Mouse (Mus musculus): ENCODE results near the gene Olfr1224-ps1. TPM values are rescaled to one million over a fixed set of nuclear protein-coding genes. Genes with fewer than 3 reads are reported as not detected.
"Not testable (repeated sequence)": the region's sequence is repeated elsewhere in the genome, so short reads cannot be mapped to it uniquely, and the experiment has no call there.

The Olfr1224-ps1 gene
- polyA plus RNA-seq (2012; ENCODE audit: insufficient read depth, insufficient read length, missing spikeins): not detected in 2 replicates

DNA sequence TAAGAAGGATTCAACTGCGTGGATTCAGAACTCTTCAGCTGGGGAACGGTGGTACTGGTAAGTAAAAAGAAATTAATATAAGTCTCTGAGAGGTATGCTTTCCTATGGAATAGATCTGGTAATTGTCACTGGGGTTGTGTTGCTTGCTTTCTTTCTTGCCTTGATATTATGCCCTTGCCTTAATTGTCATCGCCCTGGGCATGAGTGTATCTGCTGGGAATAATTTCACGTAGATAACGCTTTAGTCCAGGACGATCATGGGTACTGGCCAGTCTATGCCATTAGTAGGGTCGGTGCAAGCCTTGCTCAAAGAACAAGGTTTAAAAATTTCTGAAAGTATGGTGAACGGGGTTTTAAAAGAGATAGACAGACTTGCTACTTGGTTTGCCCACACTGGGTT lies at the start of gene Olfr1224-ps1:
TSS of gene Olfr1224-ps1 (minus strand) at position 101 of the 400 bp plus-strand sequence.
- H3K4me3 ChIP-seq (ENCODE audit: insufficient read depth, low read length); H3K27ac ChIP-seq (ENCODE audit: insufficient read depth, low read depth, low read length); H3K4me1 ChIP-seq (ENCODE audit: control insufficient read depth, insufficient read depth, low read length): not testable (repeated sequence)

DNA sequence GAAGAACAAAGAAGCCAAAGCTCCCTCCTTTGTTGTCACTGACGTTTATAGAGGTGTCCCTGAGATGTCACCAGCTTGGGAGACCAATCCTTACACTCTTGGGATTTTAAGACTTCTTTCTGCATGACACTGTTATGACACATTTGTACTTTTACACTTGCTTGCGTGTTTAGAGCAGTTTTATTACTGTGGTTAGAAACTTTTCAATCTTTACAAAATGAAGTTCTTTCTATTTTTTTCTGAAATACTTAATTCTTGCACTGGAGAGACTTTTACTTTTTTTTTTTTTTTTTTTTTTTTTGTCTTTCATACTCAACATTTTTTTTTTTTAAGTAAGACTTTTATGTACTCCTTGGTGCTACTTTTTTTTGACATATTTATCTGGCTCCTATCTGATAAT lies 36.1 kb upstream of the Olfr1224-ps1 start, which contains the start of gene Olfr1226:
TSS of gene Olfr1226 (minus strand) at position 101 of the 400 bp plus-strand sequence.
- Histone ChIP-seq H3K27ac (ENCODE audit: insufficient read depth, low read depth, low read length) (no peak within 1 kb of the TSS), H3K4me3 (ENCODE audit: insufficient read depth, low read length) (no peak within 1 kb of the TSS), H3K4me1 (ENCODE audit: control insufficient read depth, insufficient read depth, low read length) (peaks cover 9% of the 10 kb centered on the region)
- TF ChIP-seq POLR2A (IDR thresholded peaks at IDR 0.05; ENCODE audit: borderline replicate concordance, low read depth, low read length) (no peak), CTCF (IDR thresholded peaks at IDR 0.05; ENCODE audit: low read depth, low read length) (no peak)

- peak overlapping the region; percentile 95 for H3K27ac ChIP-seq (ENCODE audit: insufficient read depth, low read depth, low read length)
- peaks cover 9% of the 10 kb centered on the region for H3K4me1 ChIP-seq (ENCODE audit: control insufficient read depth, insufficient read depth, low read length)
- peak overlapping the region; percentile 30 for H3K4me3 ChIP-seq (ENCODE audit: insufficient read depth, low read length)
- TF ChIP-seq CTCF (IDR thresholded peaks at IDR 0.05; ENCODE audit: low read depth, low read length) (no peak), POLR2A (IDR thresholded peaks at IDR 0.05; ENCODE audit: borderline replicate concordance, low read depth, low read length) (no peak)
These were observed 32.6 kb upstream of the Olfr1224-ps1 start for GRCm38 (mm10) chr2:89196325-89196982.

- Histone ChIP-seq H3K4me3 (ENCODE audit: insufficient read depth, low read length) (no peak within 1 kb of the TSS), H3K27ac (ENCODE audit: insufficient read depth, low read depth, low read length) (no peak within 1 kb of the TSS), H3K4me1 (ENCODE audit: control insufficient read depth, insufficient read depth, low read length) (no peaks in the 10 kb centered on the region)
- TF ChIP-seq POLR2A (IDR thresholded peaks at IDR 0.05; ENCODE audit: borderline replicate concordance, low read depth, low read length): no peak
- no peak for TF ChIP-seq CTCF (IDR thresholded peaks at IDR 0.05; ENCODE audit: low read depth, low read length)
These were observed 10.7 kb upstream of the Olfr1224-ps1 start, which contains the start of gene Olfr1225 for GRCm38 (mm10) chr2:89174569-89174968. Gene Olfr1225 (minus strand): TSS chr2:89174669.

- not testable (repeated sequence) for H3K27ac ChIP-seq (ENCODE audit: insufficient read depth, low read depth, low read length); H3K4me1 ChIP-seq (ENCODE audit: control insufficient read depth, insufficient read depth, low read length); H3K4me3 ChIP-seq (ENCODE audit: insufficient read depth, low read length)
These were observed 820 bp upstream of the Olfr1224-ps1 start for GRCm38 (mm10) chr2:89164711-89165110.

DNA sequence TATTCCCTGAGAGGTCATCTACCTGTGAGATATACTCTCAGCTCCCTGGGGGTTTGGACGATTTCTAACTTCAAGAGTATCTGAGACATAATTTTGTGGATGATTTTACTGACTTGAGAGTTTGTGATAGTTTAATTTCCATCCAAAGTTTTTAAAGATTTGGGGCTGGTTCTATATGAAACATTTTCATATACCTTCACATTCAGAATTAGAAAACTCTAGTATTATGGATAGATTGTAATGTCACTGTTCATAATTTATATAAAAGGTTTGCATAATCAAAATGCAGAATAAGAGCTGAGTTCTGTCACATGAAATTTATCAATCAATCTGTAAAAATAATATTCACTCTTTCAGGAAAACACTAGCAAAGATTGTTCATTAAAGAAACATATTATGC lies 12.4 kb downstream of the Olfr1224-ps1 start, which contains the start of gene Olfr1223:
TSS of gene Olfr1223 (minus strand) at position 101 of the 400 bp plus-strand sequence.
- Histone ChIP-seq H3K4me1 (ENCODE audit: control insufficient read depth, insufficient read depth, low read length) (no peaks in the 10 kb centered on the region), H3K4me3 (ENCODE audit: insufficient read depth, low read length) (no peak within 1 kb of the TSS), H3K27ac (ENCODE audit: insufficient read depth, low read depth, low read length) (no peak within 1 kb of the TSS)
- TF ChIP-seq CTCF (IDR thresholded peaks at IDR 0.05; ENCODE audit: low read depth, low read length): no peak
- no peak for TF ChIP-seq POLR2A (IDR thresholded peaks at IDR 0.05; ENCODE audit: borderline replicate concordance, low read depth, low read length)

DNA sequence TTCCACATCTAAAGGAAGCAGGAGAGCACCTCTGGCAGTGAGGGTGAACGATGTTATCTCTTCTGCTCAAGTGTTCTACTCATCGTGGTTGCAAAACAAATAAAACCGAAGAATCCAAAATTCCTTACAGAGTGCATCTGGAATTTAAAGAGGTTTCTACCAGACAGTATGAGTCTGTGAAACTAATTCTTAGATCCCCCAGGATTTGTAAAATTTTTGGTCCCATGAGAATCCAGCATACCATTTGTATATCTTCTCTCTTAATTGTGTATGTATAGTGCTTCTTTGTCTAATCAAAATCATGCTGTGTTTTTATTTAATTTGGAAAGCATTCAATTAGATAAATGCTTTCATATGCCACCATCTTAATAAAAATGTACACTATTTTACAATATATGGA lies 30.9 kb downstream of the Olfr1224-ps1 start, which contains the start of gene Olfr1222:
TSS of gene Olfr1222 (minus strand) at position 101 of the 400 bp plus-strand sequence.
- Histone ChIP-seq H3K4me3 (ENCODE audit: insufficient read depth, low read length) (no peak within 1 kb of the TSS), H3K27ac (ENCODE audit: insufficient read depth, low read depth, low read length) (no peak within 1 kb of the TSS), H3K4me1 (ENCODE audit: control insufficient read depth, insufficient read depth, low read length) (peaks cover 6% of the 10 kb centered on the region)
- TF ChIP-seq POLR2A (IDR thresholded peaks at IDR 0.05; ENCODE audit: borderline replicate concordance, low read depth, low read length) (no peak), CTCF (IDR thresholded peaks at IDR 0.05; ENCODE audit: low read depth, low read length) (no peak)

GRCm38 (mm10) chr2:89117183-89117582 lies 46.7 kb downstream of the Olfr1224-ps1 start, which contains the start of gene Olfr1221:
Gene Olfr1221 (minus strand): TSS chr2:89117283.
- H3K4me3 ChIP-seq (ENCODE audit: insufficient read depth, low read length): no peak within 1 kb of the TSS
- TF ChIP-seq CTCF (IDR thresholded peaks at IDR 0.05; ENCODE audit: low read depth, low read length) (no peak), POLR2A (IDR thresholded peaks at IDR 0.05; ENCODE audit: borderline replicate concordance, low read depth, low read length) (no peak)
- peaks cover 2% of the 10 kb centered on the region for H3K4me1 ChIP-seq (ENCODE audit: control insufficient read depth, insufficient read depth, low read length)
- H3K27ac ChIP-seq (ENCODE audit: insufficient read depth, low read depth, low read length): peak within 1 kb of the TSS; percentile 58

DNA sequence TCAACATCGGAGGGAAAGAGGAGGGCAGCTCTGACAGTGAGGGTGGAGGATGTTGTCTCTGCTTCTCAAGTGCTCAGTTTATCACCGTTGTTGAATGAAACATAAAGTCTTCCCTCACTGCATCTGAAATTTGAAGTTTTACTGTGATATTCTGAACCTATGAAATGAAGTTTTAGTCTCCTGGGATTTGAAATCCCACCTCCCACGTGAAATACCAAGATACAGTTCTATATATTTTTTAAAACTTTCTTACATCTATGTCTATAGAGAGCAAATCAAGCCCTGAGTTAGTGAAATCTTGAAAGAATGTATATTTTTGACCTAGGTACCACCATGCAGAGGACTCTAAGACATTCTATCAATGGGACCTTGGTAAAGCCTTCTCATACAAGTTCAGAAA lies 57.2 kb downstream of the Olfr1224-ps1 start, which contains the start of gene Olfr1220:
TSS of gene Olfr1220 (minus strand) at position 101 of the 400 bp plus-strand sequence.
- TF ChIP-seq POLR2A (IDR thresholded peaks at IDR 0.05; ENCODE audit: borderline replicate concordance, low read depth, low read length) (no peak), CTCF (IDR thresholded peaks at IDR 0.05; ENCODE audit: low read depth, low read length) (no peak)
- no peaks in the 10 kb centered on the region for H3K4me1 ChIP-seq (ENCODE audit: control insufficient read depth, insufficient read depth, low read length)
- H3K27ac ChIP-seq (ENCODE audit: insufficient read depth, low read depth, low read length): no peak within 1 kb of the TSS
- no peak within 1 kb of the TSS for H3K4me3 ChIP-seq (ENCODE audit: insufficient read depth, low read length)

GRCm38 (mm10) chr2:89105651-89106050 lies 58.2 kb downstream of the Olfr1224-ps1 start:
- H3K4me3 ChIP-seq (ENCODE audit: insufficient read depth, low read length): no peak overlapping the region
- no peak for TF ChIP-seq CTCF (IDR thresholded peaks at IDR 0.05; ENCODE audit: low read depth, low read length)
- no peak for TF ChIP-seq POLR2A (IDR thresholded peaks at IDR 0.05; ENCODE audit: borderline replicate concordance, low read depth, low read length)
- no peaks in the 10 kb centered on the region for H3K4me1 ChIP-seq (ENCODE audit: control insufficient read depth, insufficient read depth, low read length)
- no peak overlapping the region for H3K27ac ChIP-seq (ENCODE audit: insufficient read depth, low read depth, low read length)

Other genes with a start within 250 kb of the Olfr1224-ps1 start
- gene Olfr1209, start 248.9 kb downstream of the Olfr1224-ps1 start, polyA plus RNA-seq (2012; ENCODE audit: insufficient read depth, insufficient read length, missing spikeins): not detected in 2 replicates
- gene Olfr1211, start 226.0 kb downstream of the Olfr1224-ps1 start, polyA plus RNA-seq (2012; ENCODE audit: insufficient read depth, insufficient read length, missing spikeins): not detected in 2 replicates
- gene Olfr1212, start 210.1 kb downstream of the Olfr1224-ps1 start, polyA plus RNA-seq (2012; ENCODE audit: insufficient read depth, insufficient read length, missing spikeins): not detected in 2 replicates
- gene Gm13762, start 183.8 kb downstream of the Olfr1224-ps1 start, polyA plus RNA-seq (2012; ENCODE audit: insufficient read depth, insufficient read length, missing spikeins): not detected in 2 replicates
- not detected in 2 replicates for gene Olfr1214, start 171.4 kb downstream of the Olfr1224-ps1 start, polyA plus RNA-seq (2012; ENCODE audit: insufficient read depth, insufficient read length, missing spikeins)
- gene Olfr1215, start 157.1 kb downstream of the Olfr1224-ps1 start, polyA plus RNA-seq (2012; ENCODE audit: insufficient read depth, insufficient read length, missing spikeins): not detected in 2 replicates
- gene Olfr1216, start 145.8 kb downstream of the Olfr1224-ps1 start, polyA plus RNA-seq (2012; ENCODE audit: insufficient read depth, insufficient read length, missing spikeins): not detected in 2 replicates
- not detected in 2 replicates for gene Olfr1217, start 132.0 kb downstream of the Olfr1224-ps1 start, polyA plus RNA-seq (2012; ENCODE audit: insufficient read depth, insufficient read length, missing spikeins)
- gene Olfr1218, start 102.9 kb downstream of the Olfr1224-ps1 start, polyA plus RNA-seq (2012; ENCODE audit: insufficient read depth, insufficient read length, missing spikeins): not detected in 2 replicates
- gene Olfr1219, start 80.6 kb downstream of the Olfr1224-ps1 start, polyA plus RNA-seq (2012; ENCODE audit: insufficient read depth, insufficient read length, missing spikeins): 0.37 TPM in 1 of 2 replicates, not detected in the other
- not detected in 2 replicates for gene Olfr1220, start 57.3 kb downstream of the Olfr1224-ps1 start, polyA plus RNA-seq (2012; ENCODE audit: insufficient read depth, insufficient read length, missing spikeins)
- not detected in 2 replicates for gene Olfr1221, start 46.8 kb downstream of the Olfr1224-ps1 start, polyA plus RNA-seq (2012; ENCODE audit: insufficient read depth, insufficient read length, missing spikeins)
- not detected in 2 replicates for gene Olfr1222, start 31.0 kb downstream of the Olfr1224-ps1 start, polyA plus RNA-seq (2012; ENCODE audit: insufficient read depth, insufficient read length, missing spikeins)
- gene Olfr1223, start 12.5 kb downstream of the Olfr1224-ps1 start, polyA plus RNA-seq (2012; ENCODE audit: insufficient read depth, insufficient read length, missing spikeins): not detected in 2 replicates
- not detected in 2 replicates for gene Olfr1225, start 10.6 kb upstream of the Olfr1224-ps1 start, polyA plus RNA-seq (2012; ENCODE audit: insufficient read depth, insufficient read length, missing spikeins)
- not detected in 2 replicates for gene Olfr1226, start 36.0 kb upstream of the Olfr1224-ps1 start, polyA plus RNA-seq (2012; ENCODE audit: insufficient read depth, insufficient read length, missing spikeins)
- not detected in 2 replicates for gene Olfr1228, start 90.0 kb upstream of the Olfr1224-ps1 start, polyA plus RNA-seq (2012; ENCODE audit: insufficient read depth, insufficient read length, missing spikeins)
- gene Olfr1229, start 123.9 kb upstream of the Olfr1224-ps1 start, polyA plus RNA-seq (2012; ENCODE audit: insufficient read depth, insufficient read length, missing spikeins): not detected in 2 replicates
- not detected in 2 replicates for gene Olfr1230, start 133.2 kb upstream of the Olfr1224-ps1 start, polyA plus RNA-seq (2012; ENCODE audit: insufficient read depth, insufficient read length, missing spikeins)
- gene Olfr1231, start 143.0 kb upstream of the Olfr1224-ps1 start, polyA plus RNA-seq (2012; ENCODE audit: insufficient read depth, insufficient read length, missing spikeins): not detected in 2 replicates
- gene Olfr1232, start 165.6 kb upstream of the Olfr1224-ps1 start, polyA plus RNA-seq (2012; ENCODE audit: insufficient read depth, insufficient read length, missing spikeins): not detected in 2 replicates
- not detected in 2 replicates for gene Olfr1233, start 178.3 kb upstream of the Olfr1224-ps1 start, polyA plus RNA-seq (2012; ENCODE audit: insufficient read depth, insufficient read length, missing spikeins)
- gene Olfr1234, start 200.8 kb upstream of the Olfr1224-ps1 start, polyA plus RNA-seq (2012; ENCODE audit: insufficient read depth, insufficient read length, missing spikeins): not detected in 2 replicates
- gene Olfr1238, start 245.6 kb upstream of the Olfr1224-ps1 start, polyA plus RNA-seq (2012; ENCODE audit: insufficient read depth, insufficient read length, missing spikeins): not detected in 2 replicates